Mouse (Mus musculus) intestine, embryonic 15.5 days (tissue): ENCODE results near the gene Slc16a5. TPM values are rescaled to one million over a fixed set of nuclear protein-coding genes. Genes with fewer than 3 reads are reported as not detected.
A peak's percentile ranks its signal among the peaks of the same experiment; 100 is the strongest.

Source experiments
- ATAC-seq: fragments of 200-750 bp; cut with Nextera tagmentation; 2 replicates; pipeline ENCODE4 v1.8.0; 2017; ENCODE audit warnings: moderate TSS enrichment, moderate library complexity
- H3K27ac ChIP-seq: fragments of 300-500 bp; sonication (generic); 2 replicates; pipeline ENCODE4 v1.5.1; 2015; ENCODE audit warnings: mild to moderate bottlenecking, inconsistent platforms
- H3K27me3 ChIP-seq: fragments of 300-500 bp; sonication (generic); replicated peaks from 2 replicates; pipeline ENCODE4 v1.6.1; 2015; ENCODE audit warnings: inconsistent platforms
- H3K36me3 ChIP-seq: fragments of 300-500 bp; sonication (generic); 2 replicates; pipeline ENCODE4 v1.6.1; 2015; ENCODE audit warnings: inconsistent platforms
- H3K4me1 ChIP-seq: fragments of 300-500 bp; sonication (generic); replicated peaks from 2 replicates; pipeline ENCODE4 v1.6.1; 2015; ENCODE audit warnings: inconsistent platforms
- H3K4me2 ChIP-seq: fragments of 300-500 bp; sonication (generic); replicated peaks from 2 replicates; pipeline ENCODE4 v1.6.1; 2015; ENCODE audit warnings: mild to moderate bottlenecking, inconsistent platforms
- H3K4me3 ChIP-seq: fragments of 300-500 bp; sonication (generic); replicated peaks from 2 replicates; pipeline ENCODE4 v1.5.1; 2015; ENCODE audit warnings: inconsistent platforms
- H3K9ac ChIP-seq: fragments of 300-500 bp; sonication (generic); 2 replicates; pipeline ENCODE4 v1.6.1; 2015; ENCODE audit warnings: inconsistent platforms
- H3K9me3 ChIP-seq: fragments of 300-500 bp; sonication (generic); 2 replicates; pipeline ENCODE4 v1.6.1; 2016; ENCODE audit warnings: inconsistent platforms
- WGBS: fragments of 180-500 bp; shearing (Covaris S2); methylation state at CpG from one replicate; pipeline ENCODE4 v1.1.7; 2015; 5-methylcytosine and 5-hydroxymethylcytosine counted together
- polyA plus RNA-seq: library from polyadenylated mRNA; unstranded; fragments of >200 nt; fragmentation: Nextera tagmentation; extraction: Ambion mirVana; gene quantifications from 2 replicates; pipeline ENCODE4 v1.2.1, GENCODE M21; 2015

The Slc16a5 gene
- polyA plus RNA-seq, 1 experiment from 2014 or later, result 3.7 TPM

DNA sequence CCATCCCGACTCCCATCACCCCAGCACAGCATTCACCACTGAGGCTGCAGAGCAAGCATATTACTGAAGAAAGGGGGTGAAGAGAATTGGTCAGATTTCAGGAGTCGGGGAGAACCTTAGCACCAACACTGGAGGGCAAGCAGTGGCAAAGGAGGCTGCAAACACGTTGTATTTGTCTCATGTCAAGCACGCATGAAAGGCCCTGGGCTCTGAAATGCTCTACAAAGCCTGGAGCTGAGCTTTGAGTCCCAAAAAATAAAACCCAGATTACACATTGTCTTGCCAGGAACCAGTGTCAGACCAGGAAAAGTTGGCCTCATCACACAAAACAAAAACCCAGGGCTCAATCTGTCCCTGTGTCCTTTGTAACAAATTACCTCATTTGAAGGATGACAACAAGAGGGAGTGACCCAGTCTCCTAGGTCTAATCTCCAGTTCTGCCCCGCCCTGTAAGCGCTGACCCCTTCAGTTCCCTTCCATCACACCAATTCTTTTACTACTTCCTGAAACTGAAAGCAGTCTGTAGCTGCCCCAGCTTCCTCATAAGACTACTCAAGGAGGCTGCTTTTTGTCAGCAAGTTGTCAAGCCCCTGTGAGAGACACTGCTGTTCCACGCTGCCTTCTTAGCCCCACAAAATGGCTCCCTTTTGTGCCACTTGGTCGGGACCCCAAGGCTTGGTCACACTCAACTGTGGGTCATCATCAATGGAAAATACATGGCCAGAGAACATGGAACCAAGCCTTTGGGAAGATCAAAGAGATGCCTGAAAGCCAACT lies 50.3 kb downstream of the Slc16a5 start:
- peaks cover 43% of the 10 kb centered on the region for H3K4me1 ChIP-seq
- H3K9ac ChIP-seq, result peak overlapping the region; percentile 98
- H3K4me3 ChIP-seq, result peak overlapping the region; percentile 93
- no peaks in the 10 kb centered on the region for H3K36me3 ChIP-seq
- H3K4me2 ChIP-seq, result peak overlapping the region; percentile 78
- no peaks in the 10 kb centered on the region for H3K27me3 ChIP-seq
- ATAC-seq, result 0 out of 2 replicates have a peak, but pooled peaks have one; percentile 13
- H3K27ac ChIP-seq, result peak overlapping the region; percentile 93
- WGBS, result 18% methylated on average over 8 of the region's 8 CpGs
- H3K9me3 ChIP-seq, result no peaks in the 10 kb centered on the region

GRCm38 (mm10) chr11:115513271-115514237 lies 51.3 kb downstream of the Slc16a5 start:
- H3K9ac ChIP-seq, result peak overlapping the region; percentile 98
- no peaks in the 10 kb centered on the region for H3K9me3 ChIP-seq
- no peaks in the 10 kb centered on the region for H3K27me3 ChIP-seq
- WGBS, result under 1% methylated on average over 57 of the region's 57 CpGs
- peak overlapping the region; percentile 93 for H3K27ac ChIP-seq
- peak overlapping the region; percentile 93 for H3K4me3 ChIP-seq
- H3K4me2 ChIP-seq, result peak overlapping the region; percentile 78
- ATAC-seq, result peak; percentile 69
- H3K36me3 ChIP-seq, result no peaks in the 10 kb centered on the region
- H3K4me1 ChIP-seq, result peaks cover 35% of the 10 kb centered on the region

- H3K4me3 ChIP-seq, result peak within 1 kb of the TSS; percentile 93
- H3K4me2 ChIP-seq, result peak within 1 kb of the TSS; percentile 78
- peak; percentile 95 for ATAC-seq
- peak within 1 kb of the TSS; percentile 98 for H3K9ac ChIP-seq
- H3K9me3 ChIP-seq, result no peaks in the 10 kb centered on the region
- under 1% methylated on average over 24 of the region's 24 CpGs for WGBS
- peak within 1 kb of the TSS; percentile 93 for H3K27ac ChIP-seq
- H3K27me3 ChIP-seq, result no peaks in the 10 kb centered on the region
- H3K36me3 ChIP-seq, result no peaks in the 10 kb centered on the region
- peaks cover 30% of the 10 kb centered on the region for H3K4me1 ChIP-seq
Measured at GRCm38 (mm10) chr11:115514238-115514663, 52.0 kb downstream of the Slc16a5 start, which contains the start of gene Jpt1. Jpt1 (minus strand) TSS chr11:115514387.

DNA sequence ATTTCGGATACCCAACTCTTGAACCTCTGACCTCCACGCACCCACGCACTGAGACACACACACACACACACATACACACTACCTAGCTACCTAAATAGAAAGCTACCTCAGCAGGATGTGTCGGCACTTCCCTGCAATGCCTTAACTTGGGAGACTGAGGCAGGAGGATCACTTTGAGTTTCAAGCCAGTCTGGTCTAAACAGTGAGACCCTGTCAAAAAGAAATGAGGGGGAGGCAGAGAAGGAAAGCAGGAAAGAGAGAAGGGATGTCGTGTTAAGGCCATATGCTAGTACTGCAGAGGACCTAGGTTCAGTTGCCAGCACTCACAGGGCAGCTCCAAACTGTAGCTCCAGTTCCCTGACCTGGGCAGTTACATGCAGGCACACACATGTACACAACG lies 52.7 kb downstream of the Slc16a5 start:
- Histone ChIP-seq H3K27me3 (no peaks in the 10 kb centered on the region), H3K9ac (no peak overlapping the region), H3K4me2 (no peak overlapping the region), H3K36me3 (no peaks in the 10 kb centered on the region), H3K27ac (no peak overlapping the region), H3K4me1 (peaks cover 26% of the 10 kb centered on the region), H3K4me3 (no peak overlapping the region), H3K9me3 (no peaks in the 10 kb centered on the region)
- WGBS, result 68% methylated on average over 6 of the region's 6 CpGs
- ATAC-seq, result no peak

GRCm38 (mm10) chr11:115516942-115517341 lies 54.7 kb downstream of the Slc16a5 start:
- H3K36me3 ChIP-seq, result no peaks in the 10 kb centered on the region
- H3K4me3 ChIP-seq, result no peak overlapping the region
- H3K27me3 ChIP-seq, result no peaks in the 10 kb centered on the region
- H3K9ac ChIP-seq, result no peak overlapping the region
- H3K4me2 ChIP-seq, result no peak overlapping the region
- no peak overlapping the region for H3K27ac ChIP-seq
- peaks cover 11% of the 10 kb centered on the region for H3K4me1 ChIP-seq
- no peak for ATAC-seq
- no peaks in the 10 kb centered on the region for H3K9me3 ChIP-seq
- WGBS, result 73% methylated on average over 5 of the region's 5 CpGs

DNA sequence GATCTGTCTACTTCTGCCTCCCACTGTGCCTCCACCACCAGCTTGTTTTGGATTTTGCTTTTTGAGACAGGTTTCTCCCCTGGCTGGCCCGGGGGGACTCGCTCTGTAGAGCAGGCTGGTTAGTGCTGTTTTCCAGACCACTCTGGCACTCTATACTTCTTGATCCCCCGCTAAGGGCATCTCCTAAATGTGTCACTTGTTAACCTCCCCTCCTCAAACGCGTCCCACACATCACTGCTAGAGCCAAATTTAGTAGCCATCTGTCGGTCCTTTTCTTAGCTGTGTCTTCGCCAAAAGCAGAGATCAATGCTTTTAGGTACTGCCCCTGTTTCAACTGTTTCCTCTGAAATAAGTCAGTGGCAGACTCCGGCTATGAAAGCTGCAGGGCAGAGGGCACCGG lies 56.4 kb downstream of the Slc16a5 start:
- H3K36me3 ChIP-seq, result 0 out of 2 replicates have a peak, but pooled peaks cover 5% of the 10 kb centered on the region
- H3K4me2 ChIP-seq, result no peak overlapping the region
- ATAC-seq, result no peak
- H3K27me3 ChIP-seq, result no peaks in the 10 kb centered on the region
- H3K27ac ChIP-seq, result no peak overlapping the region
- WGBS, result 66% methylated on average over 9 of the region's 9 CpGs
- no peak overlapping the region for H3K9ac ChIP-seq
- H3K9me3 ChIP-seq, result no peaks in the 10 kb centered on the region
- H3K4me1 ChIP-seq, result no peaks in the 10 kb centered on the region
- no peak overlapping the region for H3K4me3 ChIP-seq

DNA sequence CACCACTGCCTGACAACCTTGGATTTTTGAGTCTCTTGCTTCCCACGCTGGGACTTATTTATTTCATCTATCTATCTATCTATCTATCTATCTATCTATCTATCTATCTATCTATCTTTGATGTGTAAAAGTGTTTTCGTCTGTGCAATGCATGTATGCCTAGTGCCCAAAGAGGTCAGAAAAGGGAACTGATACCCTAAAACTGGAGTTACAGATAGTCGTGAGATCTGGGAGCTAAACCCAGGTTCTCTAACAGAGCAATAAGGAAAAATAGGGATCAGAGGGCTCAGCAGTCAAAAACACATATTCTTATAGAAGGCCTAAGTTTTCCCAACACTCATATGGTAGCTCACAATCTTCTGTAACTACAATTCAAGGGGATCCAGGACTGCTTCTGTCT lies 57.3 kb downstream of the Slc16a5 start:
- WGBS, result 86% methylated on average over 3 of the region's 3 CpGs
- Histone ChIP-seq H3K27ac (no peak overlapping the region), H3K27me3 (no peaks in the 10 kb centered on the region), H3K36me3 (0 out of 2 replicates have a peak, but pooled peaks cover 7% of the 10 kb centered on the region), H3K4me1 (no peaks in the 10 kb centered on the region), H3K9ac (no peak overlapping the region), H3K4me3 (no peak overlapping the region), H3K9me3 (no peaks in the 10 kb centered on the region), H3K4me2 (no peak overlapping the region)
- ATAC-seq, result no peak

DNA sequence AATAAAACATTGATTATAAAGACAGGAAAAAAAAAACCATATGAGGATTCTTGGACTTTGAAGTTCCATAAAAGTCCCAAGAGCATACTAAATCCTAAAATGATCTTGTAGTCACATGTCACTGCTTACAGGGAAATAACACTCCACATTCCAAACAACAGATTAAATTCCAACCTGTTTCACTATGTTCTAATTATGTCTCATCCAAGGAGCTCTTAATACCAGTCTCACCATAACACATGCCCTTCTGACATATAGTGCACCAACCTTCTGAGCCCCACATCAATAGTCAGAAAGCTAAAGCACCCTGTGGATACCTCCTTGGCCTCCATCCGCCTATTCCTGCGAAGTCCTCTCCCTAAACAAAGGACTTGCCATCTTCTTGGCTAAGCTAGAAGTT lies 57.9 kb downstream of the Slc16a5 start:
- H3K4me2 ChIP-seq, result no peak overlapping the region
- H3K9ac ChIP-seq, result no peak overlapping the region
- no peaks in the 10 kb centered on the region for H3K4me1 ChIP-seq
- ATAC-seq, result no peak
- H3K9me3 ChIP-seq, result no peaks in the 10 kb centered on the region
- H3K27ac ChIP-seq, result no peak overlapping the region
- H3K4me3 ChIP-seq, result no peak overlapping the region
- WGBS, result 78% methylated on average over 2 of the region's 2 CpGs
- H3K36me3 ChIP-seq, result peaks cover 10% of the 10 kb centered on the region
- no peaks in the 10 kb centered on the region for H3K27me3 ChIP-seq

DNA sequence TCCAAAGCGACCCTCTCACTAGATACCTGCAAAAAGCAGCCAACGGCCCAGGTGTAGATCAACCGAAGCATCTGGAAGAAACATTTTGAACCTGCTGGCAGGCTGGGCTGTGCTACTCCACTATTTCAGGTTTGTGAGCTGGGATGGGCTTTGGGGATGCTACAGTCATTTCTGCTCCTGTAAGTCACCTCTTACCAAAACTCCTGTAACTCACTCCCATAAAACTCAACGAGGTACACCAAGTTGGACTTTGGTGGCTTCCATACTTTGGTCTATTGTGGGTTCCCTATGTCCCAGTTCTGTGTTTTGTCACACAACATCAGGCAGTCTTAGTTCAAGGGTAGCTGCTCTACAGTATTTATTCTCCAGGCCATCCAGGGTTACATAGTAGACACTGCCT lies 58.8 kb downstream of the Slc16a5 start:
- Histone ChIP-seq H3K4me3 (no peak overlapping the region), H3K9me3 (no peaks in the 10 kb centered on the region), H3K27ac (no peak overlapping the region), H3K4me1 (no peaks in the 10 kb centered on the region), H3K4me2 (no peak overlapping the region), H3K9ac (no peak overlapping the region), H3K27me3 (no peaks in the 10 kb centered on the region), H3K36me3 (peaks cover 18% of the 10 kb centered on the region)
- WGBS, result 78% methylated on average over 4 of the region's 4 CpGs
- ATAC-seq, result no peak

DNA sequence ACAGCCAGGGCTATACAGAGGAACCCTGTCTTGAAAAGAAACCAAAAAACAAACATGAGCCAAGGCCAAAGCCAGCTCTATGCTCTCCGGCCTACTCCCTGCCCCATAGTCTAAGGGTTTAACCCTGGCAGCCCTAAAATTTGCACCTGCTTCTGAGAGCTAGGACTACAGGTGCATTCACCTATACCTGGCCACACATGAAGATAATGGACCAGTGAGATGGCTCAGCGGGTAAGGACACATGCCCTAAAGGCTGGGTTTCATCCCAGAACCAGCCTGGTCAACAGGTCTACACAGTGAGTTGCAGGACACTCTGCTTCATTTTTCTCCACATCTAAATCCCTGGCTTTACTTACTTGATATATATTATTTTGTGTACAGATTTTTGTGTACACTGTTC lies 60.0 kb downstream of the Slc16a5 start:
- Histone ChIP-seq H3K9ac (no peak overlapping the region), H3K27ac (no peak overlapping the region), H3K4me1 (no peaks in the 10 kb centered on the region), H3K27me3 (no peaks in the 10 kb centered on the region), H3K4me2 (no peak overlapping the region), H3K36me3 (peaks cover 25% of the 10 kb centered on the region), H3K4me3 (no peak overlapping the region), H3K9me3 (no peaks in the 10 kb centered on the region)
- 86% methylated on average over 2 of the region's 2 CpGs for WGBS
- no peak for ATAC-seq

GRCm38 (mm10) chr11:115522703-115523102 lies 60.4 kb downstream of the Slc16a5 start:
- Histone ChIP-seq H3K9me3 (no peaks in the 10 kb centered on the region), H3K27me3 (no peaks in the 10 kb centered on the region), H3K27ac (no peak overlapping the region), H3K4me3 (no peak overlapping the region), H3K36me3 (peaks cover 25% of the 10 kb centered on the region), H3K9ac (no peak overlapping the region), H3K4me2 (no peak overlapping the region), H3K4me1 (no peaks in the 10 kb centered on the region)
- WGBS, result 73% methylated on average over 2 of the region's 2 CpGs
- ATAC-seq, result no peak
